Mouse (Mus musculus): Measurements from ENCODE around the gene Olfr1424. TPM values are rescaled to one million over a fixed set of nuclear protein-coding genes. Genes with fewer than 3 reads are reported as not detected.

Olfr1424 gene
- polyA plus RNA-seq, 1 experiment from 2014 or later: not detected

DNA sequence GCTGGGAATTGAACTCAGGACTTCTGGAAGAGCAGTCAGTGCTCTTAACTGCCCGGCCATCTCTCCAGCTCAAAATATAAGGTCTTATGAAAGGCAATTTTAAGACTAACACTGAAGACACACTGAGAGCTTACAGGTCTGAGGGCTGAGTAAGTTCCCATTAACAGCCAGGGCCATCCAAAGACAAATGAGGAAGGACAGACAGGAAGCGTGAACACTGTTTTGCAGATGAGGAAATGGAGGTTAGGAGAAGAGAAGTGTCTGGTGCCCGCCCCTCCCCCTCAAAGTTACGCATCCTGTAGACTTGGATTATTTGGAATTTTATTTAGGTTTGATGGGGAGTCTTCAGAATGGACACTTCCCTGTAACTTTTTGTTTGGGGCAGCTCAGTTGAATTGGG lies 38.3 kb downstream of the Olfr1424 start:
- H3K4me1 ChIP-seq: no peaks in the 10 kb centered on the region
- H3K9ac ChIP-seq: no peak overlapping the region
- no peak for ATAC-seq (ENCODE audit: extremely low read depth, insufficient number of reproducible peaks, low FRiP score, low TSS enrichment)
- H3K9me3 ChIP-seq: no peaks in the 10 kb centered on the region
- no peaks in the 10 kb centered on the region for H3K27me3 ChIP-seq (replicated peaks)
- H3K4me3 ChIP-seq: no peak overlapping the region
- no peak overlapping the region for H3K4me2 ChIP-seq
- no peaks in the 10 kb centered on the region for H3K36me3 ChIP-seq
- WGBS: 80% methylated on average over 4 of the region's 4 CpGs
- no peak overlapping the region for H3K27ac ChIP-seq (replicated peaks)

DNA sequence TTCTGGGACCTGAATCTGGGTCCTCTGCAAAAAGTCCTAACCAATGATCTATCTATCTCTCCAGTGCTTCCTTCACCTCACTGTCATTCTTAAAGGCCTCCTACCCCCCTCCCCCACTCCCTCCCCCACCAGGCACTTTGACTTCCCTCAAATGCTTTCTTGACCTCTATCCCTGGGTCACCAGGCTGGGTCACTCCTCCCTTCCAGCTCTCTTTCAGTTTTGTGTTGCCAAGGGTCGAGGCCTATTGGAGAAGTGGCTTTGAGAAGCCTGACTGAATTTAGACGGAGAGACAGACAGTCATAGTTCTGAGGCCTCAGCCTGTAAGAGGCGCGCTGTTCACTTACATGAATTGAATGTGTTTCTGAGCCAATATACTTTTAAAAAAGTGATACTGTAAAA lies 46.3 kb downstream of the Olfr1424 start:
- Histone ChIP-seq H3K9ac (no peak overlapping the region), H3K9me3 (no peaks in the 10 kb centered on the region), H3K27ac (replicated peaks) (no peak overlapping the region), H3K4me1 (no peaks in the 10 kb centered on the region), H3K36me3 (no peaks in the 10 kb centered on the region), H3K4me3 (no peak overlapping the region), H3K27me3 (replicated peaks) (no peaks in the 10 kb centered on the region), H3K4me2 (no peak overlapping the region)
- 77% methylated on average over 4 of the region's 4 CpGs for WGBS
- no peak for ATAC-seq (ENCODE audit: extremely low read depth, insufficient number of reproducible peaks, low FRiP score, low TSS enrichment)

DNA sequence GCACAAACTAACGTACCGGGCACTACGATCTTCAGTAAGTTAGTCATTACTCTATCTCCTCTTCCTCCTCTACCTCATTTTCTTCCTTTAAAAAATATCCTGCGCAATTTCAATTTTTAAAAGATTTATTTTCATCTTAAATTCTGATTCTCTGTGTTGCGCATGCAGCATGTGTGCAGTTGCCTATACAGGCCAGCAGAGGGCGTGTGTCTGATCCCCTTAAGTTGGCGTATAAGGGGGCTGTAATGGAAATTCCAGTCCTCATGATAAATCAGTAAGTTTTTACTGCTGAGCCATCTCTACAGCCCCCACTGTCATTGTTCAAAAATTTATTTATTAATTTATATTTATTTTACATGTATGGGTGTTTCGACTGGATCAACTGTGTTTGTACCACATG lies 46.8 kb downstream of the Olfr1424 start:
- H3K9ac ChIP-seq: no peak overlapping the region
- 66% methylated on average over 8 of the region's 8 CpGs for WGBS
- H3K36me3 ChIP-seq: no peaks in the 10 kb centered on the region
- no peak overlapping the region for H3K4me2 ChIP-seq
- H3K27me3 ChIP-seq (replicated peaks): no peaks in the 10 kb centered on the region
- no peak overlapping the region for H3K4me3 ChIP-seq
- H3K4me1 ChIP-seq: no peaks in the 10 kb centered on the region
- ATAC-seq (ENCODE audit: extremely low read depth, insufficient number of reproducible peaks, low FRiP score, low TSS enrichment): no peak
- H3K9me3 ChIP-seq: no peaks in the 10 kb centered on the region
- no peak overlapping the region for H3K27ac ChIP-seq (replicated peaks)

DNA sequence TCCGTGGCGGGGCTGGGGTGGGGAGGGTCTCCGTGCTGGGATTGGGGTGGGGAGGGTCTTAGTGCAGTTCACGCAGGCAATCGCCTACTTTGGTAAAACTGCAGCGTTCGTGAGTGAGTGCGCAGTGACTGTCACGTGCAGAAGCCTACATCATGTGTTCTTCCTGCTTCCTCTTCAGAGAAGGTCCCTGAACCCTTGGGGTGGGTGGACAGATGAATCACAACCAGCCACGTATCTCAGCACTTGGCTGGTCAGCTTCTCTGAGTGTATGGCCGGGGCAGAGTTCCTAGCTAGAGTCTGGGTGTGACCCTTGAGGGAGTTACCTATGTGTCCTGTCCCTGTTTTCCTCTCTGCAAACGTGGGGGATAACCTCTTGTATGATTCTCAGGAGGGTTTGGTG lies 49.3 kb downstream of the Olfr1424 start:
- H3K4me1 ChIP-seq: peaks cover 8% of the 10 kb centered on the region
- H3K4me2 ChIP-seq: peak overlapping the region; percentile 80
- H3K27me3 ChIP-seq (replicated peaks): no peaks in the 10 kb centered on the region
- peak overlapping the region; percentile 43; the same call in 1 of the 2 replicates for H3K27ac ChIP-seq (replicated peaks)
- 0% methylated on average over 11 of the region's 12 CpGs for WGBS
- no peaks in the 10 kb centered on the region for H3K9me3 ChIP-seq
- H3K36me3 ChIP-seq: no peaks in the 10 kb centered on the region
- 0 out of 2 replicates have a peak, but pooled peaks have one; percentile 13 for ATAC-seq (ENCODE audit: extremely low read depth, insufficient number of reproducible peaks, low FRiP score, low TSS enrichment)
- peak overlapping the region; percentile 58 for H3K4me3 ChIP-seq
- peak overlapping the region; percentile 81 for H3K9ac ChIP-seq

DNA sequence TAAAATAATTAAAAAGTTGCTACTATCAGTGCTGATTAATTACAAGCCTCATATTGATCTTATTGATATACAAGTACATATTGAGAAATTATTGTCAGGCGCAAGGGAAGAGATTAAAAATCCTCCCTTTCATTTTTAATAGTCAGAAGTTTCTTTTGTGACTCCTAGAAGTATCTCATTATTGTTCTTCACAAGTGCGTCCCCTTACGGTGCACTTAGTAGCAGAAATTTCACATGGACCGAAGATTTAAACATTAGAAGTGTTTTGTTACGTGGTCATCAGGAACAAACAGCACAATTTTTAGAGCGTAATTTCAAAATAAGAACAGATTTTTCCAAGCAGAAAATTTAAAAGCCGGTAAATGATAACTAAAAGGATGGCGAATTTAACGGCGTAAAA lies 49.9 kb downstream of the Olfr1424 start:
- no peaks in the 10 kb centered on the region for H3K27me3 ChIP-seq (replicated peaks)
- no peaks in the 10 kb centered on the region for H3K9me3 ChIP-seq
- peak overlapping the region; percentile 81 for H3K9ac ChIP-seq
- ATAC-seq (ENCODE audit: extremely low read depth, insufficient number of reproducible peaks, low FRiP score, low TSS enrichment): no peak
- peaks cover 11% of the 10 kb centered on the region for H3K4me1 ChIP-seq
- no peaks in the 10 kb centered on the region for H3K36me3 ChIP-seq
- H3K4me2 ChIP-seq: peak overlapping the region; percentile 80
- WGBS: 2% methylated on average over 10 of the region's 10 CpGs
- H3K27ac ChIP-seq (replicated peaks): no peak overlapping the region
- H3K4me3 ChIP-seq: peak overlapping the region; percentile 58

DNA sequence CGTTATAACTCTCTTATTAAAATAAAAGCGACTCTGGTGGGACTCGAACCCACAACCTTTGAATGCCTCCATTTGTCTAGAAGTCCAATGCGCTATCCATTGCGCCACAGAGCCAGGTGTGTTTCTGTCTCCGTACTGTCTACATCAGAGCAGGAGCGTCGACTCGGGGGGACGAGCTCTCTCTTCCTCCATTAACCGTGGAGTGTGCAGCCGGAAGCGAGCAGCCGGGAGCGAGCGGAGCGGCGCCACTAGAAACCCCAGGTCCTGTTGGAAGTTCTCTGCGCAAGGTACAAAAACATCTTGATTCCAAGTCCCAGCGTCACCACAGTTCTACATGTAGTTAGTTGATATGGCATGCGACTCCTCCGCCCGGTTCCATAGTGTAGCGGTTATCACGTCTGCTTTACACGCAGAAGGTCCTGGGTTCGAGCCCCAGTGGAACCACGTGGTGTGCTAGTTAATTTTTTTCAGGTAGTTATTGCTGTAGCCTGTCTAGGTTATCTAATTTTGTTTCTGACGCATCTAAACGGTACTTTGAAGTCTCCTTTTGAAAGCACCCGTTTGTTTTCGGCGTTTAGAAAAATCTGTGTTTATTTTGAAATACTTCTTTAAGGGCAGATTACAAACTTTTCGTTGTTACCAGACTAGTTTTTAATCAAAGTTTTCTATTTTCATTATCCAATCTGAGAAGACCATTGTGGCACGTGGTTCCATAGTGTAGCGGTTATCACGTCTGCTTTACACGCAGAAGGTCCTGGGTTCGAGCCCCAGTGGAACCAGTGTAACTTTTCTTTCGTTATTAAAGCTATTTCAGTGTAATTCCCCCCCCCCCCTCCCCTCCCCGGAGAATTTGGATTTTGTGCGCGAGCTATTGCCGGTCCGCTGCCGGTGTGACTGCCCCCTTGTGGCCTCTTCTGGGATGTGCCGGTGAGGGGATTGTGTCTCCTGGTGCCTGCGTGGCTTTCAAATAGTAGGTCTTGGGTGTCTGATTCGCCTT lies 50.6 kb downstream of the Olfr1424 start:
- H3K27me3 ChIP-seq (replicated peaks): no peaks in the 10 kb centered on the region
- H3K4me2 ChIP-seq: peak overlapping the region; percentile 80
- no peaks in the 10 kb centered on the region for H3K36me3 ChIP-seq
- H3K4me1 ChIP-seq: peaks cover 18% of the 10 kb centered on the region
- peak; percentile 66 for ATAC-seq (ENCODE audit: extremely low read depth, insufficient number of reproducible peaks, low FRiP score, low TSS enrichment)
- H3K27ac ChIP-seq (replicated peaks): peak overlapping the region; percentile 84
- H3K9ac ChIP-seq: peak overlapping the region; percentile 81
- H3K9me3 ChIP-seq: no peaks in the 10 kb centered on the region
- WGBS: under 1% methylated on average over 49 of the region's 49 CpGs
- H3K4me3 ChIP-seq: peak overlapping the region; percentile 58

DNA sequence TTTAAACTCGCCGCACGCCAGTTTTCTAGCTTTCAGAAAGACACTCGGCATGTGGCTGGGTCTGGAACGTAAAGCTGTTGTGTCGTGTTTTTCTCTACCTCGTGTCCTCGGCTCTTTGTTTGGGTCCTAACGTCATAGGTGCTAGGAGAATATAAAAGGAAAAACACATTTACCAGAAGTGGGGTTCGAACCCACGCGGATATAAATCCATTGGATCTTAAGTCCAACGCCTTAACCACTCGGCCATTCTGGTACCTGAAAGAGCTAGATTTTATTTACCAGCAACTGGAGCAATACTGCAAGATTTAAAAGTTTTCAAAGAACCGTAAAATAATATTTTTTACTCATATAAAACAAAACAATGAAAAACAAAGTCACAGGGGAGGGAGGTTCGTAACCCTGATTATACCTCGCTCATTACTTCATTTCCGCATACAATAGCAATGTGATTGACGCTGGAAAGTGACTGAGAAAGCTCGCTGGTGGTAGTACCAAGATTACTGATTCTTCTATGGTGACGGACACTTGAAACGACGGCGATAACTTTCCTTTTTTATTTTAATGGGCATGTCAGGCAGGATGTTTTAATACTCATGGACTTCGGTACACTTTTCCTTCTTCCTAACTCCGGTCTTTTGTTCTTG lies 51.4 kb downstream of the Olfr1424 start:
- Histone ChIP-seq H3K36me3 (no peaks in the 10 kb centered on the region), H3K27ac (replicated peaks) (peak overlapping the region; percentile 87), H3K9ac (peak overlapping the region; percentile 81), H3K27me3 (replicated peaks) (no peaks in the 10 kb centered on the region), H3K4me3 (peak overlapping the region; percentile 58), H3K4me2 (peak overlapping the region; percentile 80), H3K9me3 (no peaks in the 10 kb centered on the region), H3K4me1 (peaks cover 24% of the 10 kb centered on the region)
- no peak for ATAC-seq (ENCODE audit: extremely low read depth, insufficient number of reproducible peaks, low FRiP score, low TSS enrichment)
- WGBS: under 1% methylated on average over 26 of the region's 26 CpGs

DNA sequence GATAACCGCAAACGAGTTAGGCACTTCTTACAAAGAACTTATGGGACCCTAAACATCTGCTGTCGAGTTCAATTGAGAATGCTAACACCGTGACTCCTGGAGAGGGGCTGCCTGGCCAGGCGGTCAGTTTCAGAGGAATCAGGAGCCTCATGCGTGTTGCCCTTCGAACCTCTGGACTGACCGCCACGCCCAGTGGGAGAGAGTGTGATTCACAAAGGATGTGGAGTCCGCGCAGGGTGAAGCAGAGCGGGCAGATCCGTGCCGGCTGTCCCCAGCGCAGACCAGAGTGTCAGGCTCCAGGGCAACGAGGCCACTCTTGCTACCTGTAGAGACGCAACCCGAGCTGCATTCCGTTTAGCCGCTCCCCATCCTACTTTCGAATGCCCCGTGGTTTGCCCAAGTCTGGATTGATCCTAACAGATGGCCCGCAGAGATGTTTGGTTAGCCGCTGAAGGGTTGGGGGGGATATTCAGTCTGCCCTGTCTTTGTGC lies 52.2 kb downstream of the Olfr1424 start:
- Histone ChIP-seq H3K4me2 (peak overlapping the region; percentile 80), H3K36me3 (no peaks in the 10 kb centered on the region), H3K27me3 (replicated peaks) (no peaks in the 10 kb centered on the region), H3K27ac (replicated peaks) (peak overlapping the region; percentile 87), H3K4me1 (peaks cover 24% of the 10 kb centered on the region), H3K9me3 (no peaks in the 10 kb centered on the region), H3K9ac (peak overlapping the region; percentile 81), H3K4me3 (peak overlapping the region; percentile 58)
- under 1% methylated on average over 24 of the region's 24 CpGs for WGBS
- ATAC-seq (ENCODE audit: extremely low read depth, insufficient number of reproducible peaks, low FRiP score, low TSS enrichment): peak; percentile 21; the same call in 1 of the 2 replicates

DNA sequence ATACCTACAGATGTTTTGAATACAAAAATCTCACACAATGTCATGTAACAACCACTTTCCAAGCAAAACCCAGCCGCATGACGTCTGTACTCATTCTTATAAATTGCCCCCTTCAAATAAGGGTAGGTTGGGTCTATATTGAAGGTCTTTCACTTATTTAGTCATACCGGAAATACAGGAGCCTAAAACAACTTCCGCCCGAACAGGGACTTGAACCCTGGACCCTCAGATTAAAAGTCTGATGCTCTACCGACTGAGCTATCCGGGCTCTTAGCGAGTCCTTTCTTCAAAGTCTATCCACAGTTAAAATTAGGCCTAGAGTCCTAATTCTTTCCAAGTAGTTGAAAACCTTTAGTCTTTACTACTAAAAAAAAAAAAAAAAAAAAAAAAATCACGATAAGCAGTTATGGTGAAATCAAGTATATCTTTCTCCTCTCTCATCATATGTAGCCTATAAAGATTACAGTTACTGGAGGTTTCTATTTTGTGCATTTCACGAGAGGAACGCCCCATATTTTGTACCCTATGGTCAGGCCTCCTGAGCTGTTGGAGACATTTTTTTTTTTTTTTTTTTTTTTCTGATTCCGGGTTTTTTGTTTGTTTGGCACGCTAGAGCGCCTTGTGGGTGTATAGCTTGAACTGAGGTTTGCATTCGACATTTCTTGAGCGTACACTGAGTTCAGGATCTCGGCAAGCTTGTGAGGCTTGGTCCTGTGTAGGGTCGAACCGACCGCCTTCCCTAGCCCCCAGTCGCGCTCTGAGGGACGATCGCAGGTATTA lies 52.8 kb downstream of the Olfr1424 start:
- Histone ChIP-seq H3K4me1 (peaks cover 29% of the 10 kb centered on the region), H3K27me3 (replicated peaks) (no peaks in the 10 kb centered on the region), H3K27ac (replicated peaks) (peak overlapping the region; percentile 87), H3K36me3 (no peaks in the 10 kb centered on the region), H3K4me2 (peak overlapping the region; percentile 80), H3K9ac (peak overlapping the region; percentile 81), H3K9me3 (no peaks in the 10 kb centered on the region), H3K4me3 (peak overlapping the region; percentile 58)
- under 1% methylated on average over 24 of the region's 24 CpGs for WGBS
- ATAC-seq (ENCODE audit: extremely low read depth, insufficient number of reproducible peaks, low FRiP score, low TSS enrichment): no peak
